Mouse (Mus musculus) intestine, postnatal 0 days (tissue): Measurements from ENCODE around the gene Gm10778. TPM values are rescaled to one million over a fixed set of nuclear protein-coding genes. Genes with fewer than 3 reads are reported as not detected.
"Not testable (repeated sequence)": the region's sequence is repeated elsewhere in the genome, so short reads cannot be mapped to it uniquely, and the experiment has no call there.

Source experiments
- ATAC-seq: fragments of 200-750 bp; cut with Nextera tagmentation; 2 replicates; pipeline ENCODE4 v1.8.0; 2017; ENCODE audit warnings: mild to moderate bottlenecking, moderate TSS enrichment, moderate library complexity
- H3K27ac ChIP-seq: fragments of 300-500 bp; sonication (generic); 2 replicates; pipeline ENCODE4 v1.5.1; 2014; ENCODE audit warnings: mild to moderate bottlenecking, low read depth, low read length, moderate library complexity
- H3K27me3 ChIP-seq: fragments of 300-500 bp; sonication (generic); replicated peaks from 2 replicates; pipeline ENCODE4 v1.6.1; 2014; ENCODE audit warnings: low read length, mixed read lengths; ENCODE audit not compliant: control insufficient read depth, insufficient read depth
- H3K36me3 ChIP-seq: fragments of 300-500 bp; sonication (generic); 2 replicates; pipeline ENCODE4 v1.6.1; 2014; ENCODE audit warnings: mild to moderate bottlenecking, moderate library complexity; ENCODE audit not compliant: control insufficient read depth, insufficient read depth
- H3K4me1 ChIP-seq: fragments of 300-500 bp; sonication (generic); replicated peaks from 2 replicates; pipeline ENCODE4 v1.6.1; 2014; ENCODE audit warnings: antibody characterized with exemption, low read length, mixed read lengths; ENCODE audit not compliant: control insufficient read depth, insufficient read depth
- H3K4me2 ChIP-seq: fragments of 300-500 bp; sonication (generic); replicated peaks from 2 replicates; pipeline ENCODE4 v1.6.1; 2014; ENCODE audit warnings: low read depth, mild to moderate bottlenecking, moderate library complexity
- H3K4me3 ChIP-seq: fragments of 300-500 bp; sonication (generic); 2 replicates; pipeline ENCODE4 v1.5.1; 2014; ENCODE audit warnings: low read depth, low read length
- H3K9ac ChIP-seq: fragments of 300-500 bp; sonication (generic); 2 replicates; pipeline ENCODE4 v1.6.1; 2014; ENCODE audit warnings: mild to moderate bottlenecking, low read depth, low read length
- H3K9me3 ChIP-seq: fragments of 300-500 bp; sonication (generic); 2 replicates; pipeline ENCODE4 v1.6.1; 2016; ENCODE audit warnings: mixed run types; ENCODE audit not compliant: control insufficient read depth
- CTCF ChIP-seq: sonication (generic); IDR thresholded peaks from 2 replicates; pipeline ENCODE4 v1.5.1; 2016; ENCODE audit warnings: low read depth, mild to moderate bottlenecking, control low read depth, antibody characterized with exemption, moderate library complexity
- WGBS: fragments of 180-500 bp; shearing (Covaris S2); extraction: QIAGEN DNeasy Blood & Tissue Kit; methylation state at CpG from one replicate; pipeline ENCODE4 v1.1.7; 2014; 5-methylcytosine and 5-hydroxymethylcytosine counted together
- polyA plus RNA-seq: library from polyadenylated mRNA; unstranded; fragments of >200 nt; fragmentation: Nextera tagmentation; extraction: Ambion mirVana; gene quantifications from 2 replicates; pipeline ENCODE4 v1.2.1, GENCODE M21; 2015

Gm10778 gene
- polyA plus RNA-seq, 1 experiment from 2014 or later = 1.6 TPM

DNA sequence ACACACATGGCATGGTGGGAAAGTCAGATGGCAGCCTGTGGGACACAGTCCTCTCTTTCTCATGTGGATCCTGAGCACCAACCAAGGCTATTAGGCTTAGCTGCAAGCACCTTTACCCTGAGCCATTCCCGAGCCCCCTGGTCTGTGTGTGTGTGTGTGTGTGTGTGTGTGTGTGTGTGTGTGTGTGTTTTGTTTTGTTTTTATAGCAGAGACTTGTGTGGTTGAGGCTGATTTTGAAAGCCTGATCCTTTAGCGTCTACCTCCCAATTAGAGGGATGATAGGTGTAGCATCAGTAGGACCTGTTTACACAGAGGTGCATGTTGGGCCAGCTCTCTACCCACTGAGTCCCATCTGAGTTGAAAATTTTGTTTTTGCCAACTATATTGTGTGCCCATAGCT lies 4.7 kb upstream of the Gm10778 start:
- no peak for TF ChIP-seq CTCF
- WGBS = 51% methylated on average over 2 of the region's 2 CpGs
- H3K4me2 ChIP-seq = peak overlapping the region; percentile 92
- H3K4me3 ChIP-seq = peak overlapping the region; percentile 74
- no peak overlapping the region for H3K9ac ChIP-seq
- H3K27ac ChIP-seq = peak overlapping the region; percentile 94; the same call in 1 of the 2 replicates
- ATAC-seq = no peak
- 0 out of 2 replicates have a peak, but pooled peaks cover 4% of the 10 kb centered on the region for H3K4me1 ChIP-seq
- no peaks in the 10 kb centered on the region for H3K9me3 ChIP-seq
- H3K27me3 ChIP-seq = no peaks in the 10 kb centered on the region
- no peaks in the 10 kb centered on the region; the same call in 1 of the 2 replicates for H3K36me3 ChIP-seq

DNA sequence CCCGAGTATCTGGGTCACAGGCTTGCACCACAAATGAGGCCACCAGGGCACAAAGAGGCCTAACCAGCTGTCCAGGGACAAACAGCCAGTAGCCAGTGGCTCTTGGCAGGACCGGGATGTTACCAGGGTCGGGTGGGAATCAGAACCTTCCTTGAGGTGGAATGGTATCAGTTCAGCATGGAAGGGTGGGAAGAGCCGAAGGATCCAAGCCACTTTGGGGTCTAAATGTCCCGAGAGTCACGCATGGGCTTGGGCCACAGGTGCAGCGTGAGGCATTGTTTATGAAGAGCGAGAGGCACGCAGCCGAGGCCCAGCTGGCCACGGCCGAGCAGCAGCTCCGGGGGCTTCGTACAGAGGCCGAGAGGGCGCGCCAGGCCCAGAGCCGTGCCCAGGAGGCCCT lies 4.1 kb upstream of the Gm10778 start:
- no peak for ATAC-seq
- no peak for TF ChIP-seq CTCF
- Histone ChIP-seq H3K4me1 (0 out of 2 replicates have a peak, but pooled peaks cover 4% of the 10 kb centered on the region), H3K36me3 (no peaks in the 10 kb centered on the region; the same call in 1 of the 2 replicates), H3K9me3 (no peaks in the 10 kb centered on the region), H3K4me3 (no peak overlapping the region), H3K9ac (no peak overlapping the region), H3K27me3 (no peaks in the 10 kb centered on the region), H3K4me2 (no peak overlapping the region), H3K27ac (no peak overlapping the region)
- 93% methylated on average over 18 of the region's 18 CpGs for WGBS

DNA sequence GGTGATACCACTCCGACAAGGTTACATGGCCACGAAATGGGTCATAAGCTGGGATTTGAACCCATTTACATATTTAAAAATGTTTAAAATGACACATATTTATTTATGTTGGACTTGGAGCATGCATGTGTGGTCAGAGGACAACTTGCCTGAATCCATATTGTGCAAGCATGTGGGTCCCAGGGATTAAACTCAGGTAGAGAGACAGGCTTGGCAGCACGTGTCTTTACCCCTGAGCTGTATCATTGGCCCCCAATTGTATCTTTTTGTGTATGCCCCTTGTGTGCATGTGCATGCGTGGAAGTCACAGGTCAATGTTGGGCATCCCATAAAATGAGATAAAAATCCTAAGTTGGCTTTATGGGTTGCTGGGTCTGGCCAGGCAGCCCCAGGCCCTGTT lies 3.5 kb upstream of the Gm10778 start:
- WGBS = 87% methylated on average over 4 of the region's 4 CpGs

DNA sequence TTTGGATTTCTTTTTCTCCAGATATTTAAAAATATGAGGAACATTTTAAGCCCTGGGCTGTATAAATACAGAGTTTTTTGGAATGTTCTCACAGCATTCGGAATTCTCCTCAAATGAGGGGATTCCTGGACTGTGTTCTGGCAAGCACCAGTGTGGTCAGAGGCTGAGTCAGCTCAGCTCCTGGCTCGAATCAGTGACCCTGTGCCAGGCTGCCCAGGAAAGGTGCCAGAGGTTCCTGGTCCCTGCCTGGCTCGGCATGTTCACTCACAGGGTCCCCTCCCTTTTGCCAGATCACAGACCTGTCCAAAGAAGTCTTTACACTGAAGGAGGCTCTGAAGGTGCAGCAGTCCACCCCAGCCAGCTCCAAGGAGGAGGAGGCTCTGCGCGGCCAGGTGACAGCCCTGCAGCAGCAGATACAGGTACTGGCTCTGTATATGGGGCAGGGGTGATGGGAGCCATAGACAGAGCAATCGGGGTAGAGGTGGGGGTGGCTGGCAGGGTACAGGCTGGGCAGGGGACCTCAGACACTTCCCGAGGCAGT lies 2.8 kb upstream of the Gm10778 start:
- ATAC-seq = no peak
- Histone ChIP-seq H3K4me1 (0 out of 2 replicates have a peak, but pooled peaks cover 4% of the 10 kb centered on the region), H3K9ac (no peak overlapping the region), H3K27ac (no peak overlapping the region), H3K27me3 (no peaks in the 10 kb centered on the region), H3K36me3 (no peaks in the 10 kb centered on the region; the same call in 1 of the 2 replicates), H3K4me3 (no peak overlapping the region), H3K9me3 (no peaks in the 10 kb centered on the region), H3K4me2 (no peak overlapping the region)
- no peak for TF ChIP-seq CTCF
- WGBS = 88% methylated on average over 7 of the region's 7 CpGs

More for the DNA sequence above, 3.5 kb upstream of the Gm10778 start:
- Histone ChIP-seq H3K9me3 (no peaks in the 10 kb centered on the region), H3K36me3 (no peaks in the 10 kb centered on the region), H3K4me2 (no peak overlapping the region), H3K9ac (no peak overlapping the region), H3K4me1 (0 out of 2 replicates have a peak, but pooled peaks cover 4% of the 10 kb centered on the region), H3K27me3 (no peaks in the 10 kb centered on the region), H3K4me3 (no peak overlapping the region), H3K27ac (no peak overlapping the region)
- no peak for TF ChIP-seq CTCF
- ATAC-seq = no peak

DNA sequence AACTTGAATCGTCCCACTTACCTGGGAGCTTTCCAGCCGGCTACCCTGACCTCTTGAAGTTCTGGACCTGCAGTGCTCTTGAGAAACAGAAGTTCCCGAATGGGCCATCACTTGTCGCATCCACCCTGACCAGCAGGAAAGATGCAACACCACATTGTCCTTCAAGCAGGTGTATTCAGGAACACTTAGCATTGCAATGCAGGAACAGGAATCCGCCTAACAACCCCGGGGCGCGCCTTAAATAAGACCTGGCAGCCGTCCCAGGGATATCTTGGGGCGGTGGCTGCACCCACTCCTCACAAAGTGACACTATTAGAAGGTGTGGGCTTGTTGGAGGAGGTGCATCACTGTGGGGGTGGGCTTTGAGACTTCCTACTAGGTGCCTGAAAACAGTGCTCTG lies 6.3 kb downstream of the Gm10778 start:
- H3K9ac ChIP-seq = no peak overlapping the region

DNA sequence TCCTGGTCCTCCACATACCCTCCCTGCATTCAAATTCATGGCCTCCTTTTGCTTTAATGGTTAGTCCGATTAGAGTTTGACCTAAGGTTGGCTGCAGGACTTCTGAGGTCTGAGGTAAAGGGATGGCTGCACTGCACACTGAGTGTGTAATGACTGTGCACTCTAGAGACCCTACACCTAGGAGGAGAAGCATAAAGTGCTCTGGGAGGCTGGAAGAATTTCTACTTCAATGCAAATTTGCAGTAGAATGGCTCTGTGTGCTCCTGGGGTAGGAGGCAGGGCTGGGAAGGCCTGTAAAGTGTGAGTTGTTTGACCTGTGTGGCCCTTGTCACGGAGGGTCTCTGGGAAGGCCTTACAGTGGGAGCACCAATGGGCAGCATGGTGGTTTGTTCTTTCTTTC lies 7.3 kb downstream of the Gm10778 start:
- Histone ChIP-seq H3K27ac (no peak overlapping the region), H3K9ac (no peak overlapping the region), H3K27me3 (no peaks in the 10 kb centered on the region), H3K4me3 (no peak overlapping the region), H3K36me3 (peaks cover 14% of the 10 kb centered on the region), H3K4me1 (no peaks in the 10 kb centered on the region), H3K4me2 (no peak overlapping the region), H3K9me3 (peaks cover 28% of the 10 kb centered on the region; the same call in 1 of the 2 replicates)
- TF ChIP-seq CTCF = no peak
- 96% methylated on average over 2 of the region's 2 CpGs for WGBS
- ATAC-seq = no peak

More for the DNA sequence above, 6.3 kb downstream of the Gm10778 start:
- Histone ChIP-seq H3K27ac (no peak overlapping the region), H3K36me3 (peaks cover 14% of the 10 kb centered on the region), H3K9me3 (peaks cover 28% of the 10 kb centered on the region; the same call in 1 of the 2 replicates), H3K4me1 (no peaks in the 10 kb centered on the region), H3K4me2 (no peak overlapping the region), H3K27me3 (no peaks in the 10 kb centered on the region), H3K4me3 (no peak overlapping the region)
- ATAC-seq = no peak
- WGBS = 92% methylated on average over 10 of the region's 10 CpGs
- TF ChIP-seq CTCF = no peak

DNA sequence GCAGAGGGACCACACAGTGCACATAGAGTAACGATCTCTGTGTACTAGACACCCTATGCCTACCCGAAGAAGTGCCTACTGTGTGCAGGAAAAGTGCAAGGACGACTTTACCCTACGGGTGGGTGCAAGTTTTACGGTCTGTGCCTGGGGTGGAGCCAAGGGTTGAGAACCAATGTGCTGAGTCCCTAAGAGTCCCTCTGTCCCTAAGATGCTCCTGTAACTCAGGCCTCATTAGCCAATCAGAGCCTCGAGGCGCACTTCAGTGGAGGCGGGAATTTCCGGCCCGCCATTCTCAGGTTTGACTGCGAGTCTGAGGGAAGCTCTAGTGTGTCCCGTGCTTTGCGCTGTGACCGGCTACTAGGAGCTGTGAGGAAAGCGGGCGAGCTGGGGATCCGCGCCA lies 38.3 kb downstream of the Gm10778 start:
- no CpG with 5 or more reads among the region's 18 CpGs for WGBS
- H3K9ac ChIP-seq, H3K4me1 ChIP-seq, H3K4me3 ChIP-seq, H3K9me3 ChIP-seq, H3K4me2 ChIP-seq, H3K27me3 ChIP-seq, H3K27ac ChIP-seq, H3K36me3 ChIP-seq, ATAC-seq: not testable (repeated sequence)

DNA sequence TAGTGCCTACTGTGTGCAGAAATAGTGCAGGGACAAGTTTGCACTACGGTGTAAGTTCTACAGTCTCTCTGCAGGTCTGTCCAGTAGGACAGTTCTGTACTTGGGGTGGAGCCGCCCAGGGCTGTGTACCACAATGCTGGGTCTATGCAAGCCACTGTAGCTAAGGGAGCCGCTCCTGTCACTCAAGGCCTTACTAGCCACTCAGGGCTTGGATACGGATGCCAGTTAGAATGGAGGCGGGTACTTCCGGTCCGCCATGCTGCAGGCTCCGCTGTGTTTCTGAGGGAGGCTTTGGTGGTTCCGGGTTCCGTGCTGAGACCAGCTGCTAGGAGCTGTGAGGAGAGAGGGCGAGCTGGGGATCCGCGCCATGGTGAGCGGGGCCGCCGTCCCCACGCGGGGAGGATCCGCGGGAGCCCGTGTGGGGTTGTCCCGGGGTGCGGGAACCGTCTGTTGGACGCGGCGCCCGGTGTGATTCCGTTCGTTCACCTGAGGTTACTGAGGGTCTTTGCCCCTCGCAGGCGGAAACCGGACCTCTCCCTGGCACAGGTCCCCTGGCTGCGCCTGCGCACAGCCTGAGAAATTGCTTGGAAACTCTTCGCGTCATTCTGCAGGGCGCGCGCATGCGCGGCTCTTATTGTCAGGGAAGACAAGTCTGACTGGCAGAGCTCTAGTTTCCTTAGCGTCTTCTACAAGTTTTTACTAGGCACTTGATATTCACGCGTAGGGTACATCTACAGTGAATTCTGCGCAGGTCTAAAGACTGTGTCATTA lies 55.9 kb downstream of the Gm10778 start, which contains the start of gene Zfp433:
TSS of gene Zfp433 (plus strand) at position 295 of the 771 bp plus-strand sequence.
- peak; percentile 99 for ATAC-seq
- H3K27me3 ChIP-seq, H3K4me2 ChIP-seq, H3K9ac ChIP-seq, H3K9me3 ChIP-seq, H3K4me1 ChIP-seq, H3K27ac ChIP-seq, H3K36me3 ChIP-seq, H3K4me3 ChIP-seq: not testable (repeated sequence)
- WGBS = no CpG with 5 or more reads among the region's 46 CpGs
